Mouse (Mus musculus): Measurements from ENCODE around the gene Mgarp.

GRCm38 (mm10) chr3:51425394-51425793, 28.9 kb upstream of the Mgarp start:
- no peak for TF ChIP-seq CTCF (IDR thresholded peaks at IDR 0.05; ENCODE audit: low read depth, low read length)
- TF ChIP-seq POLR2AphosphoS5 (IDR thresholded peaks at IDR 0.05; ENCODE audit: insufficient replicate concordance, low read depth, low read length): no peak
- no peak for TF ChIP-seq GATA1 (IDR thresholded peaks at IDR 0.05; ENCODE audit: borderline replicate concordance, low read length)
- TF ChIP-seq GATA2 (IDR thresholded peaks at IDR 0.05; ENCODE audit: borderline replicate concordance, low read depth, low read length): no peak
- TF ChIP-seq TAL1 (conservative IDR thresholded peaks at IDR 0.05; ENCODE audit: low read depth, low read length): no peak

Measured in G1E (cell line).